Mouse (Mus musculus) hindbrain, embryonic 10.5 days (tissue): Measurements from ENCODE around the gene Wwox. TPM values are rescaled to one million over a fixed set of nuclear protein-coding genes. Genes with fewer than 3 reads are reported as not detected.
"Not testable (repeated sequence)": the region's sequence is repeated elsewhere in the genome, so short reads cannot be mapped to it uniquely, and the experiment has no call there.

ENCODE experiments used
- DNase-seq: peaks from one replicate; pipeline ENCODE4 v3.0.0-alpha.2; 2017; ENCODE audit warnings: low spot score
- H3K27ac ChIP-seq: fragments of 300-500 bp; sonication (generic); 2 replicates; pipeline ENCODE4 v1.5.1; 2016; ENCODE audit warnings: mild to moderate bottlenecking, moderate library complexity
- H3K27me3 ChIP-seq: fragments of 300-500 bp; sonication (generic); 2 replicates; pipeline ENCODE4 v1.6.1; 2016; ENCODE audit warnings: mild to moderate bottlenecking; ENCODE audit not compliant: poor library complexity, insufficient read depth, severe bottlenecking
- H3K36me3 ChIP-seq: fragments of 300-500 bp; sonication (generic); 2 replicates; pipeline ENCODE4 v1.6.1; 2016; ENCODE audit warnings: mild to moderate bottlenecking, moderate library complexity
- H3K4me1 ChIP-seq: fragments of 300-500 bp; sonication (generic); replicated peaks from 2 replicates; pipeline ENCODE4 v1.6.1; 2016; ENCODE audit warnings: mild to moderate bottlenecking
- H3K4me3 ChIP-seq: fragments of 300-500 bp; sonication (generic); 2 replicates; pipeline ENCODE4 v1.5.1; 2016; ENCODE audit warnings: mild to moderate bottlenecking, moderate library complexity
- H3K9me3 ChIP-seq: fragments of 300-500 bp; sonication (generic); 2 replicates; pipeline ENCODE4 v1.6.1; 2016; ENCODE audit warnings: mild to moderate bottlenecking, moderate library complexity
- WGBS: fragments of 180-500 bp; shearing (Covaris S2); methylation state at CpG from one replicate; pipeline ENCODE4 v1.1.7; 2016; 5-methylcytosine and 5-hydroxymethylcytosine counted together
- polyA plus RNA-seq: library from polyadenylated mRNA; unstranded; fragments of >200 nt; fragmentation: Nextera tagmentation; extraction: Ambion mirVana; gene quantifications from 2 replicates; pipeline ENCODE4 v1.2.1, GENCODE M21; 2016

Gene Wwox
- polyA plus RNA-seq, 1 experiment from 2014 or later = 12.5 TPM

DNA sequence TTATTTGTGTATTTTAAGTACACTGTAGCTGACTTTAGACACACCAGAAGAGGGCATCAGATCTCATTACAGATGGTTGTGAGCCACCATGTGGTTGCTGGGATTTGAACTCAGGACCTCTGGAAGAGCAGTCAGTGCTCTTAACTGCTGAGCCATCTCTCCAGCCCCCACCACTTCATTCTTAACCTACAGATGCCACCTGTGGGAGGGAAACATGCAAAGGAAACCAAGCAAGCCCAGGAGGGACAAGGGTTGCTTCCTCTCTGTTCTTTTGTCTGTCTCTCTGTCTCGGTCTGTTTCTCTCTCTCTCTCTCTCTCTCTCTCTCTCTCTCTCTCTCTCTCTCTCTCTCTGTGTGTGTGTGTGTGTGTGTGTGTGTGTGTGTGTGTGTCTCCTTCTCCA, 388.4 kb downstream of the Wwox start:
- H3K36me3 ChIP-seq, H3K4me3 ChIP-seq, H3K27ac ChIP-seq, H3K9me3 ChIP-seq, H3K4me1 ChIP-seq, DNase-seq, H3K27me3 ChIP-seq: not testable (repeated sequence)
- 75% methylated on average over 1 of the region's 1 CpGs for WGBS

DNA sequence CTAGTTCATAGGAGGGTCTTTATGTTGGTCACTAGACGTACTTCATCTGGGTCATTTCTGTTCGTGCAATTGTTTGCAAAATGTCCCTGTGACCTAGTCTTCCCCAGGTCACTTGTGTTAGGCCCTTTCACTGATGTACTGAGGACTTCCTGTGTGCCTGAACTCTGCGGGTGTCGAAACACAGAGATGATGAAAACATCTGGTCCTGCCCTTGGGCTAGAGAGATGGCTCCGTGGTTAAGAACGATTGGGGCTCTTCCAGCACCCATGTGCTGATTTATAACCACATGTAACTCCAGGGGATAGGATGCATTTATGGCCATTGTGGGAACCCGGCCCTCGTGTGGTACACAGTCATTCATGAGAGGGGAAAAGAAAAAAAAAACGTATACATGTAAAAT, 392.1 kb downstream of the Wwox start:
- WGBS = 78% methylated on average over 9 of the region's 9 CpGs

DNA sequence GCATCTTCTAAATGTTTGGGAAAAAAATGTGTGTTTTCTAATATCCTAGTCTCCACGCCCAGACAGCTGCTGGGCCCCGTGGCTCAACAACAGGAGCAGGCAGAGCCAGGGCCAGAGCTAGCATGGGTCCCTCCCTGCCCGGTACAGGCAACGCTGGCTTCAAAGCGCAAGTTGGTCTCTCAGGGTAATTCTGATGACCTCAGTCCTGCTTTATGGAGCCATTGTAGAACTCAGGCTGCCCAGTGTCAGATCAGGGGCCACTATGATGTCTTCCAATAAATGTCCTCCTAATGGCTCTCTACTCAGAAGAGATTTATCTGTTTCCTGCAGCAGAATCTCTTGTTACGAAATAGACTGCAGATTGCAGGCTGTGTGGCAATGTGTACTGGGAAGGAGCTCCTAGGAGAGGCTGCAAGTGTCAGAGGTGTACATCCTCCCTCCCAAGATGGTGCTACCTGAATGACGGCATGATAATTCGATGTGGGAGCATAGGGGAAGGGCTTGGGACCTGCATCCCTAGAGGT, 392.9 kb downstream of the Wwox start:
- Histone ChIP-seq H3K4me3 (no peak overlapping the region), H3K4me1 (no peaks in the 10 kb centered on the region), H3K27me3 (no peaks in the 10 kb centered on the region), H3K36me3 (no peaks in the 10 kb centered on the region), H3K27ac (no peak overlapping the region), H3K9me3 (no peaks in the 10 kb centered on the region)
- DNase-seq = no peak
- WGBS = 92% methylated on average over 8 of the region's 8 CpGs

More for the DNA sequence above, 392.1 kb downstream of the Wwox start:
- H3K4me1 ChIP-seq = no peaks in the 10 kb centered on the region
- H3K36me3 ChIP-seq = no peaks in the 10 kb centered on the region
- no peaks in the 10 kb centered on the region for H3K9me3 ChIP-seq
- H3K27me3 ChIP-seq = no peaks in the 10 kb centered on the region
- H3K27ac ChIP-seq = no peak overlapping the region
- H3K4me3 ChIP-seq = no peak overlapping the region
- DNase-seq = no peak

DNA sequence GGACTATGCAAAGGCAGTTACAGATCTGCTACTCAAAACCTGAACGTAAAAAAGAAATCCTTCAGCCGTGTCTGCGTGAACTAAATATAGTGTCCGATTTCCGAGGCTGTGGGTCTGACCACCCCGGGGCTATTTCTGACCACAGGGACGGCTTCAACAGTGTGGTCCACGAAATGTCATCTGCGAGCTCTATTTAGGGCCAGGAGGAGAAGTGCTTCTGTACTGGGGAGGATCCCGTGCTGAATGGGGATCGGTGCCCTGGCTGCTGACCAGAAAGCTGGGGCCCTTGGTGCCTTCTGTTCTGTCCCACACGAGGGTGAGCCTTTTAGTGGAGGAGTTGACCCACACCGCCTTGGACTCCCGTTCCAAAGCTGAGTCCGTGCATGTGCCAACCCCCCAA, 395.3 kb downstream of the Wwox start:
- Histone ChIP-seq H3K27me3 (no peaks in the 10 kb centered on the region), H3K36me3 (no peaks in the 10 kb centered on the region), H3K27ac (no peak overlapping the region), H3K4me1 (no peaks in the 10 kb centered on the region), H3K4me3 (no peak overlapping the region), H3K9me3 (no peaks in the 10 kb centered on the region)
- WGBS = 85% methylated on average over 15 of the region's 15 CpGs
- no peak for DNase-seq

DNA sequence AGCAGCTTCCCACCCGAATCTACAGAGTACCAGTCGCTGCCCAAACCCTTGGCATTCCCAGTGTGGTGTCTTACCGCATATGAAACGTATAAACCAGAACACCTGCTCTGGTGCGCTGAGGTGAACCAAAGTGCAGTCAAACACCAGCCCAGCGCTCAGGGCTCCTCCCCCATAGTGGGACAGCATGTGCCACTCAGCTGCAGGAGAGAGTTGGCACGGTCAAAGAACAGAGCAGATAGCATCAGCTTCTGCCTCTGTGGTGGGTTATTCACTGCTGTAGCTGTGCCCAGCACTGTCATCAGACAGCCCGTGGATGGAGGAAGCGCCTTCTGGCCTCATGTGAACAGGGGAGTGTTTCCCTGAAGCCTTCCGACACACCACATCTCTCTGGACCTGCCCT, 400.5 kb downstream of the Wwox start:
- no peak for DNase-seq
- H3K27ac ChIP-seq = no peak overlapping the region
- peaks cover 11% of the 10 kb centered on the region for H3K4me1 ChIP-seq
- H3K9me3 ChIP-seq = no peaks in the 10 kb centered on the region
- no peaks in the 10 kb centered on the region for H3K27me3 ChIP-seq
- H3K4me3 ChIP-seq = no peak overlapping the region
- no peaks in the 10 kb centered on the region for H3K36me3 ChIP-seq
- WGBS = 95% methylated on average over 10 of the region's 10 CpGs

DNA sequence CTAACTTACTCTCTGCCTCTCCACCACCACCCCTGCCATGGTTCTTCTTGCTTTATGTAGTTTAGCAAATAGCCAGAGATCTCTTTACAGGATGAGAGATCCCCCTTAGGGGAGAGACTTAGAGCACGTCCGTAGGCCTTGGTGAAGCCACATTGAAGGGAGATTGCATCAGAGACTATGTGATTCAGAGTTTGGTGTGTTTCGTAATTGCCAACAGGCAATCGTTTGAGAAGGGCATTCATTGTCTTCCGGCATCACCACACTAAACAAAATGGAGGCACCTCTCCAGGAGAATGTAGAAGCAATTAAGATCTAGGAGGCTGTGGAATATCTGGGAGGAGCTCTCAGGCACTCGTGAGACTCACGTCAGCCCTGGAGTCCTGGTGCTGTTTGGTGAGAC, 408.2 kb downstream of the Wwox start:
- Histone ChIP-seq H3K36me3 (no peaks in the 10 kb centered on the region), H3K4me1 (peaks cover 46% of the 10 kb centered on the region), H3K27ac (no peak overlapping the region), H3K9me3 (no peaks in the 10 kb centered on the region), H3K4me3 (no peak overlapping the region), H3K27me3 (no peaks in the 10 kb centered on the region)
- WGBS = 90% methylated on average over 7 of the region's 7 CpGs
- DNase-seq = no peak

DNA sequence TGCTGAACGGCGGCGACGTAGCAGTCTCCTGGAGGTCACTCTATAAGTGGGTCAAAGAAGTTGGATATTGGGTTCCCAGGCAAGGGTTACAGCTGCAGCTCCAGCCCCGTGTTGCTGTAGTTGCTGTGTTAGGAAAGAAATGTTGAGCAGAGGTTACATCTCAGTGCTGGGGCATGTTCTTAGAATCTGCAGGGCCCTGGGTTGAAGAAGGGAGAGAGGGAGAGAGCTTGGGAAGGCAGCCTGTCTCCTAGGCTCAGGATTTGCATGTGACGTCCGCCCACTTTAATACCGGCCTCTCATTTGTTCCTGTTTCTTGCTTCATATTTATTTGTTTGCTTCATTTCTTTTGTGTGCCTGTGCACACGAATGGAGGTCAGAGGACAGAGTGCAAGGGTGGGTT, 410.0 kb downstream of the Wwox start:
- H3K27me3 ChIP-seq = peaks cover under 1% of the 10 kb centered on the region; the same call in 1 of the 2 replicates
- H3K4me3 ChIP-seq = no peak overlapping the region
- no peaks in the 10 kb centered on the region for H3K9me3 ChIP-seq
- H3K36me3 ChIP-seq = no peaks in the 10 kb centered on the region
- DNase-seq = no peak
- H3K27ac ChIP-seq = peak overlapping the region; percentile 56
- 64% methylated on average over 9 of the region's 9 CpGs for WGBS
- peaks cover 49% of the 10 kb centered on the region for H3K4me1 ChIP-seq

DNA sequence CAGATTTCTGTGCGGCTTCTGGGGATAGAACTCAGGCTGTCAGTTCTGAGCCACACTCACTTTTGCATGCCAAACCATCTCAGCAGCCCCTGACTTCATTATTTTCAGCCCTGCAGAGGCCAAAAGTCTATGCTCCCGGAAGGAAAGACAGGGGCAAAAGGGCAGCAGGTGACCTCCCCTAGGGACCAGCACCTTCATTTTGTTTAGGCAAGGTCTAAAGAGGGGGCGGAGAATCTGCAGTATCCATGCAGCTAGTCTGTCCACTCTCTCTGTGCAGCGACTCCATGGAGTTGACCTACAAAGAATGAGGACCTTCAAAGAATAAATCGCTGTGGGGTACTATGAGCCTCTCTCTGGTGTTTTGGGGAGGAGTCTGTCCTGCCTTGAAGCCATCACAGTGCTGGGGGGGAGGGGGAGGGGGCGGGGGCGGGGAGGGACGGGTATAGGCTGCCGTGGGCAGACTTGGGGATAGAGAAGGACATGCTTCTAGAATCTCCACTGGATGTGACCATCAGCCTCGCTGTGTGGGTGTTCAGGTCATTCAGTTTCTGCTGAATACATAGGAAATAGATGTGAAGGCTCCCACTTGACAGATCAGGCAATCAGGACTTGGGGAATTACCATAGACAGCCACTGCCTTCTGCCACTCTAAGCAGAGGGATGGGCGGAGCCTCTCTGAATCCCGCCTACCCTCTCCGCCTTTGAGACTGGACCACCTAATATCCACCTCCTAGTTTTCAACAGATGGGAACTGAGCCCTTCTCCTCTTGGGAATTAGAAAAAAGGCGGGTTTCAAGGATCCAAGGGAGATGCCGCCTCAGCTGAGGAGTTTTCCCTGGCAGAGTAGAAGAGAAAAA, 410.8 kb downstream of the Wwox start:
- Histone ChIP-seq H3K4me1 (peaks cover 54% of the 10 kb centered on the region), H3K36me3 (no peaks in the 10 kb centered on the region), H3K4me3 (no peak overlapping the region), H3K9me3 (no peaks in the 10 kb centered on the region), H3K27ac (no peak overlapping the region; the same call in 1 of the 2 replicates), H3K27me3 (peaks cover 5% of the 10 kb centered on the region; the same call in 1 of the 2 replicates)
- 32% methylated on average over 15 of the region's 15 CpGs for WGBS
- DNase-seq = peak; percentile 50

DNA sequence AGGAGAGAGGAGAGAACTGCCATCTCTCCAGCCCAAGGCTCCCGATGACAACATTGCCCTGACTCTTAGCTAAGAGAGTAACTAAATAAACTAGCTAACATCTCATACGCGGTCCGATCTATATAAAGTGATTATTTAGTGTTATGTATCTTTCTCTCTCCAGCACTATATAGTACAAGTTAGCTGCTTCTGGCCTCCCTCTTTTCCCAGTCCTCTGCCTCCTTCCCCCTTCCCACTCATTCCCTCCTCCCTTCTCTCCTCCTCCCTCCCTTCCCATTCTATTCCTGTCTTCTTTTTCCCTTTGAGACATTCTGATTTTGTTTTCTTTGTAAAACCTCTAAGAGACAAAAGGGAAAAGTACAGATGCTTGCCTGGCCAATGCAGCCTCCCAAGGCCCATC, 414.3 kb downstream of the Wwox start:
- Histone ChIP-seq H3K9me3 (no peaks in the 10 kb centered on the region; the same call in 1 of the 2 replicates), H3K27ac (no peak overlapping the region), H3K4me1 (peaks cover 49% of the 10 kb centered on the region), H3K4me3 (no peak overlapping the region), H3K36me3 (no peaks in the 10 kb centered on the region), H3K27me3 (peaks cover 5% of the 10 kb centered on the region; the same call in 1 of the 2 replicates)
- WGBS = 84% methylated on average over 4 of the region's 4 CpGs
- DNase-seq = no peak

DNA sequence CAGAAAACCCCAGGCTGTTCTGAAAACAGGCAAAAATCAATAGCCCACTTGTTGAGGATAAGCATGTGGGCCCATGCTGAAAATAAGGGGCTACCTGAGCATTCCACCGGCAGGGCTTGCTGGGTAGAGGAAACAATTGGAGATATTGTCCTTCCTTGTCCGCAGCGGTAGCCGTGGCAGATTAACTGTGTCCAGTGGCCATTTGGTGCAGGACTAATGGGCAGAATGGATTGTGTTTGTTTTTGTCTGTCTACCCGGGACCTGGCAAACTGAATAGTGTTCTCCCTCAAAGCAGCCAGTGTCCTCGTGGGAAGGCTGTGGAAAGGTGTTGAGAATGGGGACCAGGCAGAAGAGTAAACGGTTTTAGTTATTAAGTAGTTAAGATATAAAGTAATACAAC, 416.4 kb downstream of the Wwox start:
- H3K27ac ChIP-seq = peak overlapping the region; percentile 62; the same call in 1 of the 2 replicates
- no peak overlapping the region for H3K4me3 ChIP-seq
- H3K36me3 ChIP-seq = no peaks in the 10 kb centered on the region
- 23% methylated on average over 7 of the region's 7 CpGs for WGBS
- H3K27me3 ChIP-seq = peaks cover 5% of the 10 kb centered on the region; the same call in 1 of the 2 replicates
- peak; percentile 29 for DNase-seq
- H3K4me1 ChIP-seq = peaks cover 28% of the 10 kb centered on the region
- no peaks in the 10 kb centered on the region; the same call in 1 of the 2 replicates for H3K9me3 ChIP-seq

DNA sequence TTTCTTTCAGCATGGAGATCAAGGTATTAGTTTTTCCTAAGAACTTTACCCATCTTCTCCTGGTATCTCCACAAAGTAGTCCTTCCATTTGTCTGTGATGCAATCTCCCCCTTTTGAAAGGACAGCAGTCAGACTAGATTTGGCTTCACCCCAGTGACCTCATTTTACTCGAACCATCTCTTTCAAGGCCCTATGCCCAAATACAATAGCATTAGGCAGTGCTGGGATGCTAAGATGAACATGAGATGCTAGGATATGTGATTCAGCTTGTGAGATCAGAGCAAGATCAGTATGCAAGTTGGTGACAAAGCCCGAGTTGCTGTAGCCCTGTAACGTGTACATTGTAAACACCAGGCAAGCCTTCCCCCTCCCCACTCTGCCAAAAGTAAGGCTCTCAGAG, 426.5 kb downstream of the Wwox start:
- 36% methylated on average over 3 of the region's 3 CpGs for WGBS
- Histone ChIP-seq H3K36me3 (no peaks in the 10 kb centered on the region), H3K27ac (no peak overlapping the region), H3K4me3 (no peak overlapping the region), H3K4me1 (peaks cover 18% of the 10 kb centered on the region), H3K9me3 (peaks cover 8% of the 10 kb centered on the region), H3K27me3 (no peaks in the 10 kb centered on the region)
- DNase-seq = no peak

DNA sequence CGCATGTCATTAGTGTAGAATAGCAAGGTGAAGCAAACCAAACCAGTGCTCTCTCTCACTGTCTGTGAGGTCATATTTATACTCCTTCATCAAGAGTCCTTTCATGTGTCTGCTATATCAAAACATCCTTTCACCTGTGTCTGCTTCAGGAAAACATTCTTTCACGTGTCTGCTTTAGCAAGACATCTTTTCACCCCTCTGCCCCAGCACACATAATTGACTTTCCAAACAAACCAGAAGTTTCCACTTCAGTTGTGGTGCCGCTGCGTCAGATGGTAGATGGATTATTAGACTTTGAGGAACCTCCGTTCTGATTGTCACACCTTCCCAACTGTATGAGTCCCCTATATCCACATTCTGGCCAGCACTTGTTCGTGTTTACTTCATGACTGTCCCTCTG, 429.9 kb downstream of the Wwox start:
- H3K27ac ChIP-seq = no peak overlapping the region
- DNase-seq = no peak

DNA sequence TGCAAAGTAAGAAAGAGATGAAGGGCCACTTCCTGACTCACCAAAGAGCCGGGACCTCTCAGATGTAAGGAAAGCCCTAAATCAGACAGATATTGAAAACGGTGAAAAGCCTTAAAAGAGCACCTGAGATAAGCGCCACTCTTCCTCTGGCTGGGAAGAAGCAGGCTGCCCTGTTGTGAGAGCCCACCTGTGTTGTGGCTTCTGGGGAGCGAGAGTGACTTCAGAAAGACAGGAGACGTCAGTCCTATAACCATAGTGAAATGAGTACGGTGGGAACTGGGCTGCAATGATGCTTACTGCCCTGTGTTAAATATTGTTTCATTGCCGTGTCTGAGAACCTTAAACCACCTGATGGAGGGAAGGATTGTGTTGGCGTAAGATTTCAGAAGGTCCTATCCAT, 431.0 kb downstream of the Wwox start:
- 91% methylated on average over 8 of the region's 8 CpGs for WGBS
- Histone ChIP-seq H3K27me3 (no peaks in the 10 kb centered on the region), H3K4me1 (peaks cover 17% of the 10 kb centered on the region), H3K27ac (no peak overlapping the region), H3K36me3 (no peaks in the 10 kb centered on the region), H3K9me3 (peaks cover 11% of the 10 kb centered on the region), H3K4me3 (no peak overlapping the region)
- no peak for DNase-seq

More for the DNA sequence above, 429.9 kb downstream of the Wwox start:
- WGBS = 91% methylated on average over 6 of the region's 6 CpGs
- H3K36me3 ChIP-seq = no peaks in the 10 kb centered on the region
- no peak overlapping the region for H3K4me3 ChIP-seq
- H3K9me3 ChIP-seq = peaks cover 11% of the 10 kb centered on the region
- peaks cover 13% of the 10 kb centered on the region for H3K4me1 ChIP-seq
- no peaks in the 10 kb centered on the region for H3K27me3 ChIP-seq
